Mouse (Mus musculus) bone marrow macrophage, adult 2 months (primary cell): ENCODE results near the gene Csrnp3.

Experiments used
- CTCF ChIP-seq: IDR thresholded peaks from 2 replicates; pipeline ENCODE4 v1.5.1; 2012; ENCODE audit warnings: low read depth, mild to moderate bottlenecking, low read length, moderate library complexity
- POLR2A ChIP-seq: IDR thresholded peaks from 2 replicates; pipeline ENCODE4 v1.6.1; 2012; ENCODE audit warnings: mild to moderate bottlenecking, low read depth, low read length, borderline replicate concordance

- TF ChIP-seq CTCF (no peak), POLR2A (no peak)
Measured at GRCm38 (mm10) chr2:65806556-65806955, 39.0 kb upstream of the Csrnp3 start.
